Mouse (Mus musculus): ENCODE data around the gene Shisa7. TPM values are rescaled to one million over a fixed set of nuclear protein-coding genes. Genes with fewer than 3 reads are reported as not detected.

The Shisa7 gene
- polyA plus RNA-seq (2017; shearing (Covaris generic)) = not detected

GRCm38 (mm10) chr7:4844245-4844916 lies at the start of gene Shisa7:
TSS of gene Shisa7 (minus strand) at chr7:4844696.

GRCm38 (mm10) chr7:4876753-4877221 lies 32.3 kb upstream of the Shisa7 start, which contains the start of gene Isoc2a:
TSS of gene Isoc2a (plus strand) at chr7:4877153.

DNA sequence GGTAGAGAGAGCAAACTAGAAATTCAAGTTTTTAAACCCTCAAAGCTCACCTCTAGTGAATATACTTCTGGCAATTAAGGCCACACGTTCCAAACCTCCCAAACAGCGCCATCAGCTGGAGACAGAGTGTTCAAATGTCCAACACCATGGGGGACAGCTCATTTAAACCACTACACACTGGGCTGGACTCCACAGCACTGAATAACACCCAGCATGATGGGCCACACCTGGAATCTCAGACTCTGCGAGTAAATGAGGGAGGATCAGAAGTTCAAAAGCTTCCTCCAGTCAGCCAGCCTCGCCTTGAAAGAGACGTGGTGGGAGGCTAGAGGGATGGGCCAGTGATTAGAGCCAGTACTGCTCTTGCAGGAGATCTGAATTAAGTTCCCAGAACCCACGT lies 25.6 kb upstream of the Shisa7 start, which contains the start of gene Isoc2b:
Isoc2b (minus strand) TSS at position 126 of the 400 bp plus-strand sequence.

DNA sequence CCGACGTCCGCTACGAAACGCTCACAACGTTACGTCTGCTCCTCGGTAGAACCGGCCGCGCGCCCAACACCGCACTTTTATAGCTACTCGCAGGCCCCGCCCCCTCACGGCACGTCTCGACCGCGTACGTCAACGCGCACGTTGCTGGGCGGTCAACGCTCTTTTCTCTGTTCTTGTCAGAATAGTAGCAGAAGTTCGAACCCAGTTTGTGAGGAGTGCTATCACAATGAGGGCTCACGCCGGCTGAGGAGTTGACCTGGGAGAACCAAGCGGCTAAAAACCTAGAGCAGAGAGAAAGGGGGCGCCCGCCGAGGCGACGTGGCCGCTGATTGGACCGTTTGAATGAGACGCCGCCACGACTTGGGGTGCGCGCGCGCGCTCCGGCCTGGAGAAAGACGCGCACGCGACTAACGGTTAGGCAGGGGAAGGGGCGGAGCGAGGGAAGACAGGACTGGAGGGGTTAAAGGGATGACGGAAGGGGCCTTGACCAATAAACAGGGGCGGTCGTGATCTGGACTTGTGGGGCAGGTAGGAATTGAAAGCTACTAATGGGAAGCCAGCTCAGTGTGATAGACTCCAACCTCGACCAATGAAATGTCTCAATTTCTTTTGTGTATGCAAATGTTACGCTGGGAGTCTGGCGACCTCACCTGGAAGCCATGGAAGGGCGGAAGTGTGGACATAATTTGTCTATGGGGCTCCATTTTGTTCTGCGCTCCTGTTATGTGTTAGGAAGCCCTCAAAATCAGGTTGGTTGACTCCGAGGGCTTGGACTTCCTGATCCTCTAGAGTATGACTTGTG lies 32.0 kb downstream of the Shisa7 start, which contains the start of gene Ube2s:
Ube2s (minus strand) TSS at position 288 of the 802 bp plus-strand sequence.

GRCm38 (mm10) chr7:4792278-4793212 lies 52.0 kb downstream of the Shisa7 start, which contains the start of gene Rpl28:
TSS of gene Rpl28 (plus strand) at chr7:4792874.

GRCm38 (mm10) chr7:4789436-4789935 lies 55.0 kb downstream of the Shisa7 start, which contains the start of gene Tmem238:
TSS of gene Tmem238 (minus strand) at chr7:4789656.

GRCm38 (mm10) chr7:4782759-4783158 lies 61.7 kb downstream of the Shisa7 start, which contains the start of the genes Il11 and Tmem190:
TSS of gene Il11 (minus strand) at chr7:4782859.
TSS of gene Tmem190 (plus strand) at chr7:4782937.

Other genes with a start within 250 kb of the Shisa7 start
- 1 to 10 TPM in 1 of 2 experiments, not detected in 1; 1.1 TPM for gene Ptprh, start 240.7 kb downstream of the Shisa7 start, polyA plus RNA-seq (2017; shearing (Covaris generic))
- 10 to 100 TPM; 12.1 to 12.7 TPM for gene Tmem86b, start 213.3 kb downstream of the Shisa7 start, polyA plus RNA-seq (2017; shearing (Covaris generic))
- 100 to 1,000 TPM; 275 to 316 TPM for gene Ppp6r1, start 185.7 kb downstream of the Shisa7 start, polyA plus RNA-seq (2017; shearing (Covaris generic))
- gene Hspbp1, start 159.6 kb downstream of the Shisa7 start, polyA plus RNA-seq (2017; shearing (Covaris generic)) = 10 to 100 TPM; 62.6 to 74.0 TPM
- under 1 TPM in 1 of 2 experiments, not detected in 1; 0.64 TPM for gene Brsk1, start 154.1 kb downstream of the Shisa7 start, polyA plus RNA-seq (2017; shearing (Covaris generic))
- under 1 TPM; 0.39 to 0.65 TPM for gene Tmem150b, start 119.4 kb downstream of the Shisa7 start, polyA plus RNA-seq (2017; shearing (Covaris generic))
- gene Kmt5c, start 104.6 kb downstream of the Shisa7 start, polyA plus RNA-seq (2017; shearing (Covaris generic)) = 10 to 100 TPM; 39.6 to 41.0 TPM
- gene Cox6b2, start 91.6 kb downstream of the Shisa7 start, polyA plus RNA-seq (2017; shearing (Covaris generic)) = 1 to 10 TPM in 1 of 2 experiments, not detected in 1; 3.1 TPM
- not detected for gene Fam71e2, start 73.4 kb downstream of the Shisa7 start, polyA plus RNA-seq (2017; shearing (Covaris generic))
- under 1 TPM; 0.18 to 0.23 TPM for gene Il11, start 61.8 kb downstream of the Shisa7 start, polyA plus RNA-seq (2017; shearing (Covaris generic))
- 1 to 10 TPM in 1 of 2 experiments, under 1 TPM in 1; 0.37 to 1.1 TPM for gene Tmem190, start 61.8 kb downstream of the Shisa7 start, polyA plus RNA-seq (2017; shearing (Covaris generic))
- gene Tmem238, start 55.0 kb downstream of the Shisa7 start, polyA plus RNA-seq (2017; shearing (Covaris generic)) = 10 to 100 TPM; 11.1 to 18.2 TPM
- 100 to 1,000 TPM; 268 to 278 TPM for gene Rpl28, start 51.8 kb downstream of the Shisa7 start, polyA plus RNA-seq (2017; shearing (Covaris generic))
- gene Ube2s, start 32.1 kb downstream of the Shisa7 start, polyA plus RNA-seq (2017; shearing (Covaris generic)) = 100 to 1,000 TPM in 1 of 2 experiments, 10 to 100 TPM in 1; 99.5 to 166 TPM
- gene Isoc2b, start 25.6 kb upstream of the Shisa7 start, polyA plus RNA-seq (2017; shearing (Covaris generic)) = 10 to 100 TPM; 23.8 to 37.5 TPM
- 1 to 10 TPM in 1 of 2 experiments, under 1 TPM in 1; 0.75 to 1.2 TPM for gene Isoc2a, start 32.5 kb upstream of the Shisa7 start, polyA plus RNA-seq (2017; shearing (Covaris generic))
- gene Gm36210, start 61.8 kb upstream of the Shisa7 start, polyA plus RNA-seq (2017; shearing (Covaris generic)) = under 1 TPM in 1 of 2 experiments, not detected in 1; 0.12 TPM
- gene Zfp628, start 70.5 kb upstream of the Shisa7 start, polyA plus RNA-seq (2017; shearing (Covaris generic)) = 1 to 10 TPM; 2.0 to 2.2 TPM
- under 1 TPM; 0.27 to 0.86 TPM for gene Nat14, start 77.3 kb upstream of the Shisa7 start, polyA plus RNA-seq (2017; shearing (Covaris generic))
- gene Ssc5d, start 81.1 kb upstream of the Shisa7 start, polyA plus RNA-seq (2017; shearing (Covaris generic)) = under 1 TPM; 0.27 to 0.40 TPM
- gene Sbk2, start 119.7 kb upstream of the Shisa7 start, polyA plus RNA-seq (2017; shearing (Covaris generic)) = under 1 TPM in 1 of 2 experiments, not detected in 1; 0.51 TPM
- gene Sbk3, start 126.5 kb upstream of the Shisa7 start, polyA plus RNA-seq (2017; shearing (Covaris generic)) = under 1 TPM in 1 of 2 experiments, not detected in 1; 0.26 TPM
- gene Zfp579, start 151.5 kb upstream of the Shisa7 start, polyA plus RNA-seq (2017; shearing (Covaris generic)) = 10 to 100 TPM; 20.6 to 23.4 TPM
- 10 to 100 TPM; 31.2 to 51.7 TPM for gene Zfp524, start 169.7 kb upstream of the Shisa7 start, polyA plus RNA-seq (2017; shearing (Covaris generic))
- 10 to 100 TPM; 41.3 to 45.3 TPM for gene Fiz1, start 170.0 kb upstream of the Shisa7 start, polyA plus RNA-seq (2017; shearing (Covaris generic))
- 1 to 10 TPM; 6.1 to 8.1 TPM for gene Gm44973, start 170.8 kb upstream of the Shisa7 start, polyA plus RNA-seq (2017; shearing (Covaris generic))
- gene Zfp865, start 175.7 kb upstream of the Shisa7 start, polyA plus RNA-seq (2017; shearing (Covaris generic)) = 1 to 10 TPM; 7.8 to 8.4 TPM
- gene Ccdc106, start 175.9 kb upstream of the Shisa7 start, polyA plus RNA-seq (2017; shearing (Covaris generic)) = not detected
- not detected for gene 4632433K11Rik, start 189.4 kb upstream of the Shisa7 start, polyA plus RNA-seq (2017; shearing (Covaris generic))
- 1 to 10 TPM; 3.9 to 4.1 TPM for gene Zfp784, start 193.8 kb upstream of the Shisa7 start, polyA plus RNA-seq (2017; shearing (Covaris generic))
- gene Zfp580, start 206.8 kb upstream of the Shisa7 start, polyA plus RNA-seq (2017; shearing (Covaris generic)) = 1 to 10 TPM; 2.6 to 4.7 TPM
- gene U2af2, start 217.4 kb upstream of the Shisa7 start, polyA plus RNA-seq (2017; shearing (Covaris generic)) = 100 to 1,000 TPM in 1 of 2 experiments, 10 to 100 TPM in 1; 92.7 to 102 TPM
- 10 to 100 TPM; 24.1 to 34.1 TPM for gene Epn1, start 235.5 kb upstream of the Shisa7 start, polyA plus RNA-seq (2017; shearing (Covaris generic))

Data from inflammation-experienced regulatory T-cells (primary cell).